Mouse (Mus musculus) cortical plate, adult 2 months (tissue): ENCODE results near the gene Lamb2.

Experiments
- CTCF ChIP-seq: fragments of 200-500 bp; IDR thresholded peaks from 2 replicates; pipeline ENCODE4 v1.5.1; 2011; ENCODE audit warnings: mild to moderate bottlenecking, control low read depth, low read length; ENCODE audit not compliant: insufficient read depth; ENCODE audit errors: extremely low read depth
- POLR2A ChIP-seq: fragments of 200-500 bp; IDR thresholded peaks from 2 replicates; pipeline ENCODE4 v1.6.1; 2011; ENCODE audit warnings: mild to moderate bottlenecking, low read length, control low read depth; ENCODE audit not compliant: insufficient read depth; ENCODE audit errors: extremely low read depth

GRCm38 (mm10) chr9:108461181-108461631 lies 18.3 kb upstream of the Lamb2 start, which contains the start of gene Klhdc8b:
- TF ChIP-seq POLR2A (no peak), CTCF (no peak)
